Mouse (Mus musculus) C2C12 (cell line): ENCODE measurements at regions not wholly inside any gene's neighbourhood (a gene's known extent, or its start where the extent isn't known, plus 50 kb on each side); places are given as distances from the start of the nearest gene placed in this dataset.

Experiments used
- CEBPB ChIP-seq: IDR thresholded peaks from one replicate; pipeline ENCODE4 v1.6.1; 2011; ENCODE audit warnings: low read depth, mild to moderate bottlenecking, control low read depth, moderate library complexity
- CTCF ChIP-seq: IDR thresholded peaks from one replicate; pipeline ENCODE4 v1.5.1; 2011; ENCODE audit not compliant: control insufficient read depth, insufficient read depth, insufficient read length
- FOSL1 ChIP-seq: IDR thresholded peaks from one replicate; pipeline ENCODE4 v1.8.0; 2011; ENCODE audit warnings: mild to moderate bottlenecking, low read length; ENCODE audit not compliant: poor library complexity, insufficient read depth, severe bottlenecking
- MAX ChIP-seq: IDR thresholded peaks from one replicate; pipeline ENCODE4 v1.6.1; 2011; ENCODE audit warnings: mild to moderate bottlenecking, control low read depth
- USF1 ChIP-seq: IDR thresholded peaks from one replicate; pipeline ENCODE4 v1.6.1; 2011; ENCODE audit warnings: low read depth, mild to moderate bottlenecking, control low read depth, moderate library complexity

- no peak for TF ChIP-seq CTCF
- TF ChIP-seq FOSL1: no peak
- no peak for TF ChIP-seq CEBPB
- TF ChIP-seq MAX: no peak
- no peak for TF ChIP-seq USF1
These were observed 198.8 kb downstream of the Bcor start for GRCm38 (mm10) chrX:11961350-11961749.
